Mouse (Mus musculus) fat pad, adult 2 months (tissue): Measurements from ENCODE around the gene Slc6a8.

Source experiments
- DNase-seq: peaks from one replicate; pipeline ENCODE4 v3.0.0-alpha.2; 2011; ENCODE audit warnings: low read depth, low spot score; ENCODE audit errors: extremely low read depth

Slc6a8 gene

DNA sequence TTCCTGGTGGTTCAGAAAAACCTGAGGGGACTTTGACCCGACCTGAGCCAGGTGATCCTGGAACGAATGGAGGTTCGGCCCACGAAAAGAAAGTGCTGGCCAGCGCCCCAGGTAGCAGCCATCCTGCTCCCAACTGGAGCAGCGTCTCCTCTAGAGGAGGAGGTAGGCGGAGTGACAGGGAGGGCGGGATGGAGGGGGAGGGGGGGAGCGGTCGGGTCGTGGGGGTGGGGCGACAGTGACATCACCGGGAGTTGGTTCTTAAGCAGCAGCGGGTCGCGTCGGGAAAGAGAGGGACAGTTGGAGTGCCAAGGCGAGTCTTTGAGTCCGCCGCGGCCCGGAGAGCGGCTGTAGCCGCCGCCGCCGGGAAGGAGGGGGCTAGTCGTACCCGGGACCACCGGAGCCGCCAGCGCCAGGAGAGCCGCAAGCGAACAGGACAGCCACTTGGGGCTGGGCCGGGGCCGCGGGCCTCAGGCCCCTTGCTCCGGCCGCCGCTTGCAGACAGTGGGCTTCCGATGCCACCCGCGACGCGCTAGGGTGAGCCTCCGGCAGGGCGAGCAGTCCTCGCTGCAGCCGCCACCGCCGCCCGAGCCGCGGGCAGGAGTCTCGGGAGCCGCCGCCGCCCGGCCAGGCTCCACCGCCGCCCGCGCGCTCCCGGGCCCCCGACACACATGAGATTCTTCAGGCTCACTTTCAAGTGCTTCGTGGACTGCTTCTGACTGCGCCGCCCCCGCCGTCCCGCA lies at the start of gene Slc6a8:
Gene Slc6a8 (plus strand): TSS at position 272 of the 740 bp plus-strand sequence.
- DNase-seq, result no peak

DNA sequence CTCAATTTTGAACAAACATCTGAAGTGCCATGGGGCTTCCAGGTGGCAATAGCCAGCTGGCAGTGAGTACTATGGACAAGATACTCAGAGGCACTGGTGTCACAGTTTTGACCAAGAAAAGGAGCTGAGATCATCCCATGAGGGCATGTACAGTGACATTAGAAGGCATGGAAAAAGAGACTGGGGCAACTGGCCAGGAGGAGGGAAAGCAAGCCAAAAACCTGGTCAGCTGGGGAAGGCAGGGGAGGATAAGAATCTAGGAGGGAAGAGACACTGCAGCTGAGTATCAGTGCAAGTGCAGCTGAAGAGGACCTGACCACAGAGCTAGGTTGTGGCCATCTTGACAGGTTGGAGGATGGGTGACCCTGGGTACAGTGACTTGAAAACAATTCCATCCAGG lies 46.0 kb upstream of the Slc6a8 start:
- no peak for DNase-seq

DNA sequence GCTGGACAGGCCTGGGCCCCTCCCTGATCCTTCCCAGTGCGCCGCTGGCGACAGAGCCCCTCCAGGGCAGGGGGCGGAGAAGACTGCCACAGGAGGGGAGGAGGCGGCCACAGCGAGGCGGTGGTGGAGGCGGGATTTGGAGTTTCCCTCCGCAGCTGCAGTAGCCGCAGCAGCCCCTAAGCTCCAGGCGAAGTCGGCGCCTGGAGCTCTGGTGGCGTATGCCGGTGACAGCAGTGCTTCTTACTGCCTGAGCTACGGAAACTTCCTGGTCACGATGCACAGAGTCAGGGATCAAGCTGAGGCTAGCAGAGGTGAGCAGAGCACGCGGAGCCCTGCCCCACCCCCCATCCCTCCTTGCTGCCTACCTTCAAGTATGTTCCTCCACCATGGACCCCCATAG lies 37.5 kb upstream of the Slc6a8 start:
- no peak for DNase-seq

DNA sequence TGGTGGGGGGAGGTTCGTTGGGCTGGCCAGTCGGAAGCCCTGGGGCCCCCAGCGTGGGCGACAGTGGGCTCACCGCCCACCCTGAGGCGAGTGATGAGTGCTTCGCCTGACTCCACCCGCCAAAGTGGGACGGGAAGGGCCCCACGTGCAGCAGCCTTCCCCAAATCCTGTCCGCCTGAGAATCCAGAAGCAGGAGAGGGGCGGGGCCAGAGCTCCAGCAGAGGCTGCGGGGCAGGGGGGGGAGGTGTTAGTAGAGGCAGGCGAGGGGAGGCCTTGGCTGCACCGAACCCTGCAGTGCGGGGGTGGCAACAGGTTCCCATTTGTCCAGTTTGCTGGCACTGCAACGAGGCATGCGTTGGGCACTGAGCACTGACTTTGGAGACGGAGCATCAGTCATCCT lies 35.5 kb upstream of the Slc6a8 start:
- no peak for DNase-seq

DNA sequence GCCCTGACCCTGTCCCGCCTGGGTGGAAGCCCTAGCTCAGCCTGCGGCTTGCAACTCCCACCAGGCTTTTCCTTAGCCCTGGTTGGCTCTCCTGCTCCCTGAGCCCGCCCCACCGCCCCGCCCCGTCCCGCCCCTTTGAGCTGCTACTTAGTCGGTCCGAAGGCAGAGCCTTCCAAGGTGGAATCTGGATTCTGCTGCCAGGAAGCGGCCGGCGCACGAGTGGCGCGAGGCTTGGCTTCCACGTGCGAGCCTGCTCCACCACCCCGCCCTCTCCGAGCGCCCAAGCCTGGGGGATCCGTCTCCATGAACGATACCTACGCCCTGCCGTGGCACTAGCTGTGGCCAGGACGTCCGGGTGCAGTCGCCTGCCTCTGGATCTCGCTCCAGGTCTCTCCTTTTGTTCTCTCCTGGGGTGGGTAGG lies 33.7 kb upstream of the Slc6a8 start, which contains the start of gene Dusp9:
Gene Dusp9 (plus strand): TSS at position 165 of the 421 bp plus-strand sequence.
- DNase-seq, result no peak

DNA sequence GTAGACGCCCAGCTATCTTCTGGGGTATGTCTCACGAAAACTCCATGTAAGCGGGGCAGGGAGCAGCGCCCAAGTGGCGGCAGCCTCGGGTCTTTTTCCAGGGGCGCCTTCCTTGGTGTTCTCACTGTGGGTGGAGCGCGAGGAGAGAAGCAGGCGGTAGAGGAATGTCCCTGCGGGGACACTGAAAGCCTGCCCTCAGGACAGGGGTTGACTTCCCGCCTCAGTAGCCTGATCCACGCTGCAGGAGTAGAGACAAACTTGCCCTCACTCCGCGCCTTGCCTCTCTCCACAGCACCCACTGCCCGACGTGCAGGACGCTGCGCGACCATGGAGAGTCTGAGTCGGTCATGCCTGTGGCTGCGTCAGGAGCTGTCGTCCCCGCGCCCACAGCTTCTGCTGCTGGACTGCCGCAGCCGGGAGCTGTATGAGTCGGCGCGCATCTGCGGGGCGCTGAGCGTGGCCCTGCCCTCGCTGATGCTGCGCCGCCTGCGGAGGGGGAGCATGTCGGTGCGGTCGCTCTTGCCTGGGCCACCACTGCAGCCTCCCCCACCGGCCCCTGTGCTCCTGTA lies 33.0 kb upstream of the Slc6a8 start:
- no peak for DNase-seq

DNA sequence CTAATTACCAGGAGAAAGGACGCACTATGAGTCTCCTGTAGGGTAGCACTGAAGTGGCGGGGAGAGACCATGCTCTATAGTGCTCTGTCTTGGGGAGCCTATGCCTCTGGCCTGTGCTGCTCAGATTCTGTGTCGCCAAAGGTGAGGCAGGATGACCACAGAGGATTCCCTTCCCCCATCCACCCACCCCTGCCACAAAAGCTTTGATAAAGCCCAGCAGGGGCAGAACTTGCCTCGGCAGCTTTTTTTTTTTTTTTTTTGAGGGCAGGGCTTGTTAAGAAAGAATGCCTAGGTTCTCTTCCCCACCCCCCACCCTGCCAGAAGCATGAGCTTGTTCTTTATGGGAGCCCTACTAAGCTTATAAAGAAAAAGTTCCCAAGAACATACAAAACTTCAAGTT lies 27.8 kb upstream of the Slc6a8 start:
- DNase-seq, result no peak

DNA sequence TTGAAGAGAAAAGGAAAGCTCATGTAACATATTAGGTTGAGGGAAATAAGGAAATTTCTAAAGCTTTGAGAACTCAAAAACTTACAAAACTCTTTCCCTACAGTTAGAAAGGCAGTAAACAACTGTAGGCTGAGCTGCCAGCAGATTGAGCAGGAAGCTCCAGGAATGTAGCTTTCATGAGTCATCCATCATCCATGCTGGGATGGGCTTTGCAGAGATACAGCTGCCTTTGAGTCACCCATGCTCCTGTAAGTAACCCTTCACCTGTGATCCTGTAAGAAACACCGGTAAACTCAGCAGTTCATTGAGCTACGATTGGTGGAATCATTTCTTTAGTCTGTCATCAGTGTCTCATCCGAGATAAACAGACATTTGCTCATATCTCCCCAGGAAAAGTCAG lies 22.1 kb upstream of the Slc6a8 start:
- no peak for DNase-seq

DNA sequence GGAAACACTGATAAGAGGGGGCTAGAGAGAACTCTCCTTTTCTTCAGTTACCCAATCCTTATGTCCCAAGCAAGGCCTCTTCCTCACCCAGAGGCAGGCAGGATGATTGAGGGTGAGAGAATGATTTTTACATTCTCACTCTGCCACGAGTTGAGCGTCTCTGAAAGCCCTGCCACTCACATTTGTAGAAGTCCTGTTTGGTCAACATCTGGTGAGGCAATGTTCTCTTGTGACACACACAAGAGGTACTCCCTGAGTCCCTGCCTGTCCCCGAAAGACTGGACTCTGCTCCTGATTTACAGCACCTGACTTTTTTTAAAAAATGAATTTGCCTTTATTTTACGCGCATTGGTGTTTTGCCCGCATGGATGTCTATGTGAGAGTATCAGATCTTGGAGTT lies 19.6 kb upstream of the Slc6a8 start:
- no peak for DNase-seq

DNA sequence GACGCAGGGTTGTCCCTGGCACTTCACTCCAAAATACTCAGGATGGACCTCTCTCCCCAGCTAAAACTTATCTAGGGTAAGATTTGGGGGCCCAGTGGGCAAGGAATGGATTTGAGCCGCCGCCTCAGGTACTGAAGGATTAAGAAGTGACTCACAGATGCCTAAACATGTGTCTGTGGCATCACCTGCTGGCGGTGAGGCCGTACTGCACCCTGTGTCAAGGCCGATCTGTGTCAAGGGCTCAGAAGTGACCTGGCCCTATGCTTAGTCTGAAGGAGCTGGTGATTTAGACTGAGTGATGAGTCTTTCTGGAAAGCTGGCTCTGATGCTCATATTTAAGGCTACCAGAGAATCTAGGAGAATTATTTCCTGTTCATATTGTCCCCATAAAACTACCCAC lies 18.8 kb upstream of the Slc6a8 start:
- no peak for DNase-seq

DNA sequence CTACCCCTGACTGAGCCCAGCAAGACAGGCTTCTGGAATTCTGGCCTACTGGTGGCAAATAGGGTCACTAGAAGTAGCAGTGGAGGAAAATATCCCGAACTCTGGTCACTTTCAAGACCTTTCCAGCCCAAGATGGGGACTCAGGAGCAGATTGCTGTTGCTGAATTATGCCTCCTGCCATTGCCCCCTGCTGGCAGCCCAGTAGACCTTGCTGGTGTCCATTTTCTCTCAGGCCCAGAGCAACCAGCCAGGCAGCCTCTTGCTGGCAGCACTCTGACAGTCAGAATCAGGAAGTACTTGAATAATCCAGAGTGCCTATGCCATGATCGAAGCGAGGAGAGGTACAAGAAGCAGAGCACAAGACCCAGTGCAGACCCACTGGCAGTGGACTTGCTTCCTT lies 17.4 kb upstream of the Slc6a8 start:
- DNase-seq, result no peak

DNA sequence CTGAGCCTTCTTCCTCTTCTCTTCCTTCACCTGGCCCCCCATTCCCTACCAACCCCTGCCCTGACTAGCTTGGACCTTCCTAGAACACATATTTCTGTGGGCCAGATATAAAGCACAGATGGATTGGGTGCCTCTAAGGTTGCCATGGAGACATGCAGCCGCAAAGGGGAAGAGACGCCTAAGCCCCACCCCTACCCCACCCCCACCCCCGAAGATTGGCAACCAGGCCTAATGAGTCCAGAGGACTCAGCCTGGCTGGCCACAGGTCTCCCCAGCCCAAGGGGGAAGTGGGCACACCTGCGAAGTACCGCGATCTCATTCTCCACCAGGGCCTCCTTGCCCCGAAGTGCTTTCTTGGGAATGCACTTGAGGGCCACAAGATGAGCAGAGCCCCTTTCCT lies 14.6 kb upstream of the Slc6a8 start:
- no peak for DNase-seq

DNA sequence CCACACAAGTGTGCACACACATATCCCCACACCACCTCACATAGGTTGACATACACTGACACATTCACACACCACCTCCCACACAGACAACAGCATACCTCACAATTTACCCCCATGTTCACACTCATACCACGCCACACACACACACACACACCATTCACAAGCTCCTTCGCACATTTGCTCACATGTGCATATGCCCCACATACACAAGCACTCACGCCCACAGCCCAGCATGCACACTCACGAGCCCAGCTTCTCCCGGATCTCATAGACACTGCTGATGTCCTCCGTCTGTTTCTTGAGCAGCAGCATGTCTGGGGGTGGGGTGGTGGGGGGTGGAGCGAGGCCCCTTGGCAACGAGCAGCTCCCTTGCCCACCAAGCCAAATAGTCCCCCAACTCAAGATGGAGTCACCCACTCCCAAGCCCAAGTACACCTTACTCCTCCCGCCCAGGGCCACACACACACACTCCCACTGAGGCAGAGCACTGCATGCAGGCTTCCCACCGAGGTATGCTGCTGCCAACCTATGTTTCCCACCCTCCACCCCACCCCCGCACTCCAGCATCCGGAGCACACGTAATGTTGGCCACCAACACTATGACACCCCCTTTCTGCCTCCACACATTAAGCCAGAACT lies 13.9 kb upstream of the Slc6a8 start:
- DNase-seq, result no peak

DNA sequence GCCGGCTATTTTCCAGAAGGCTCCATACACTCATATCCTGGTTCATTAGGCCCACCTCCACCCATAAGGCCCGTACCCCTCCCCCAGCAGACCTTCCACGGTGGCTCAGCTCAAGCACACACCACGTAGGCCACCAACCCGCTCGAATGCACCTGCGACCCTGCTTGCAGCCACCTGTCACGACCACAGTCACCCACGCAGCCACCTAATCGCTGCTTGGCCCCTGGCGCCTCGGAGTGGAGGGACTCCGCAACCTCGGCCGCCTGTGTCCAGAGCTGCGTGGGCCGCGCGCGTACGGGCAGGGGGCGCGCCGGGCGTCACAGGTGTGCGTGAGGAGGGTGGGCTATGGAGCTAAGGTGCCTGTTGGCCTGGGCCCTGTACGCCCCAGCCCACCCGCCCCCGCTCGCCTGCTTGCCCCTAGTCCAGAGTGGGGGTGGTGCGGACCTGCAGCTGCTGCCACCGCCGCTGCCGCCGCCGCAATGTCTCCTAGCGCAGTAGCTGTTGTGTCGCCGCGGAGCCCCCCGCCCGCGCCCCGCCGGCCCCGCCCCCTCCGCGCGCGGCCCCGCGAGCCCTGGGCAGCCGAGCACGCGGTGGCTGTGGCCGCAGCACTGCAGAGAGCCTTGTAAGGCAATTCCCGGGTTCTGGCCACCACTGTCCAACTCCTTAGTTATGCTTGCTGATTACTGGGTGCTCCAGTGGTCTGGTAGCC lies 13.2 kb upstream of the Slc6a8 start, which contains the start of gene Pnck:
Gene Pnck (minus strand): TSS at position 543 of the 709 bp plus-strand sequence.
- no peak for DNase-seq

DNA sequence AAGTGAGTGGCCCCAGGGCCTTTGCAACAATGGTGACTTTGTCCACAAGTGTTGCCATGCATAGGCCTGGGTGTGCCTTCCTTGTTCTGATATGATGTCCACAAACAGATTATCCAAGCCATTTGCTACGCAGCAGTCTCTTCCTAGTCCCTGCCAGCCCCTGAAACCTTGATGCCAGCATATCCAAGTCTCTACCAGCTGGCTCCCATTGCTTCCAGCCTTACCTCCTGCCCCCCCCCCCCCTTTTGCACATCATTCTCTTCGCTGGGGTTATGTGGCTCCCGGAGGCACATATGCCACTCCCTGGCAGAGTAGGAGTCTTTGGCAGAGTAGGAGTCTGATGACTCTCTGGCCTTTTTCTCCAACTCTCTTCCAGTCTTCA lies 12.7 kb upstream of the Slc6a8 start:
- DNase-seq, result no peak

DNA sequence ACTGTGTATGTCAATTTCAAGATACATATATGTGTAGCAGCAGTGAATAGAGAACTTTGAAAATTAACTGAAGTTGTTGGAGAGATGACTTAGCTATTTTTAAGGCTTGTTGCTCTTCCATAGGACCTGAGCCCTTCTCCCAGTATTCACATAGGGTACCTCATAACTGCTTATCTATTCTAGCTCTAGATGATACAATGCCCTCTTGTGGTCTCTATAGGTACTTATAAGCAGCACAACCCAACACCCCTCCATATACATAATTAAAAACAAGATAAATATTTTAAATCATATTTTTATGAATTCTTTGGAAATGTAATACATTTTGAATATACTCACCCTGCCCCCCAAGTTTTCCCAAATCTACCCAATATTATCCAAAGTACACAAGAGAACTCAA lies 9.8 kb upstream of the Slc6a8 start:
- no peak for DNase-seq

DNA sequence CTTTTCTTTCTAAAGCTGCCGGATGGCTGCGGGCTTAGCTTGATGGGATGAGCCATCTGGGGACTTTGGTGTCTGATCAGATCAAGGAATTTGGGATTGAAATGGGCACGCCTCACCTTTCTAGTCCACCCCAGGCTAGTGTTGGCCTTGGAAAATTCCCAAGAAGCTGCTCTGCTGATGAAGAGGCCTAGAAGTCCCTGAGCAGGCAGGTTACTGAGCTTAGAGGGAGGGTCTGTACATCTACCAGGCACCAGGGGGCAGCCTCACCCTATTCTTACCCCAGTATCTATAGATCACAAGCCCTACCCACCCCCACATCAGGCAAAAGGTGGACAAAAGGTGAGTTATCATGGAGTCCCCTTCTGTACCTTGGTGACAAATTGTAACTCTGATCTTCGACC lies 919 bp upstream of the Slc6a8 start:
- no peak for DNase-seq

DNA sequence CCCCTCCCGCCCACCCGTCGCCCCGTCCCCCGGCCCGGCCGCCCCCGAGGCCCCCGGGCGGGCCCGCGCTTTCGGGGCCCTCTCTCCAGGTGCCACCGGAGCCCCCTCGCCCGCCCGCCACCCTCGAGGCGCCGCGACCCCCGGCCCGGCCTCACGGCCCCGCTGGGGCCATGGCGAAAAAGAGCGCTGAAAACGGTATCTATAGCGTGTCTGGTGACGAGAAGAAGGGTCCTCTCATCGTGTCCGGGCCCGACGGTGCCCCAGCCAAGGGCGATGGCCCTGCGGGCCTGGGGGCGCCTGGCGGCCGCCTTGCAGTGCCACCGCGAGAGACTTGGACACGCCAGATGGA lies 643 bp downstream of the Slc6a8 start:
- DNase-seq, result no peak

DNA sequence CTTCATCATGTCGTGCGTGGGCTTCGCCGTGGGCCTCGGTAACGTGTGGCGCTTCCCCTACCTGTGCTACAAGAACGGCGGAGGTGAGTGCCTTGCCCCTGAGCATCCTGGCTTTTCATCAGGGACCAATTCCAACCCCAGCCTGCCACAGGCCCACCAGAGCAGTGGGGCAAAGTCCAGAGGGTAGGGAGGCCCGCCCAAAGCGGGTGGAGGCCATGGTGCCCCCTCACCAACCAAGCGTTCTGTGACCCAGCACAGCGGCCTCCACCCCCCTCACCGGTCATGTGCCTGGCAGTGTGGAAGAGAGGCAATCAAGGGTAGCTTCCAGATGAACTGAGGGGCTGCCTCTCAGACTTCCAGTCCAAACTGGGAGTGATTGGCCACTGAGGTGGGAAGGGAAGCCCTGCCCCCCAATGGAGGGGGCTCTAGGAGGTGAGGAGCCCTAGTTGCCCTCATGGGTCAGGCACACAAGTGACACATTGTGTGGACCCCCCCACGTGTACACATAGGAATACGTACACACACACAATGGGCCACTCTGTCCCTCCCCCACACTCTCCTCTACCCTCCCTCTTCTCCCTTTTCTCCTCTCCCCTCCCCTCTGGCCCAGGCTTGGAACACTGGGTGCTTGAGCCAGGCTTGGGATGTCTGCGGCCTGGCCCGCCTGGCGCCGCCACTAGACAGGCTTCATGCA lies 1.2 kb downstream of the Slc6a8 start:
- DNase-seq, result no peak

DNA sequence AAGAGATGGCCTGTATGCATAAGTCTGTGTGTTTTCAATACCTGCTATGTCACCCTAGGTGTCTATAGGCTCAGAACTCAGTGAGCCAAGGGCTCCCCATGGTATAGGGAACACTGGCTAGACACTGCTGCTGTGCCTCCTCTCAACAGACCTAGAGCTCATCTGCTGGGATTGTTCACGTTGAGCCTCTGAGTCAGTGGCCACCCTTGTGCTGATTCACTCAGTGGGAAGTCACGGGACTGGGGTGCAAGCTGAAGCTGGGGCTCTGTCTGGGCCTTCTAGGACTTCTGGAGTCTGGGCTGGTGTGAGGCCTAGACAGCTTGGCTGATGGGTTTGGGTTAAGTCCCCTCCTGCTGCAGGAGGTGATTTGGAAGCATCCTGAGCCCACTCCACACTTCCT lies 2.3 kb downstream of the Slc6a8 start:
- DNase-seq, result no peak

DNA sequence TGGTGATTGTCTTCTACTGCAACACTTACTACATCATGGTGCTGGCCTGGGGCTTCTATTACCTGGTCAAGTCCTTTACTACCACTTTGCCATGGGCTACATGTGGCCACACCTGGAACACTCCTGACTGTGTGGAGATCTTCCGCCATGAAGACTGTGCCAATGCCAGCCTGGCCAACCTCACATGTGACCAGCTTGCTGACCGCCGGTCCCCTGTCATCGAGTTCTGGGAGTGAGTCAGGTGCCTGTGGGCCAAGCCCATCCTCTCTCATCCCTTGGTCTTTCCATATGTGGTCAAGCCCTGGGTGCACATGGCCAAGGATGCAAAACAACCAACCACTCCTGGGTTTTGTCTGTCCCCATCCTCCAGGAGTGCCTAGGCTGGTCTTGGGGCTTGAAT lies 3.7 kb downstream of the Slc6a8 start:
- no peak for DNase-seq
